Mouse (Mus musculus) forebrain, embryonic 11.5 days (tissue): ENCODE measurements around the gene Amfr. TPM values are rescaled to one million over a fixed set of nuclear protein-coding genes. Genes with fewer than 3 reads are reported as not detected.

Experiments used
- ATAC-seq: fragments of 200-750 bp; cut with Nextera tagmentation; replicated peaks from 2 replicates; pipeline ENCODE4 v1.8.0; 2017; ENCODE audit warnings: moderate TSS enrichment; ENCODE audit not compliant: low FRiP score
- DNase-seq: peaks from one replicate; pipeline ENCODE4 v3.0.0-alpha.2; 2017; ENCODE audit warnings: low spot score
- H3K27ac ChIP-seq: fragments of 300-500 bp; sonication (generic); 2 replicates; pipeline ENCODE4 v1.5.1; 2014; ENCODE audit warnings: low read depth, low read length
- H3K27me3 ChIP-seq: fragments of 300-500 bp; sonication (generic); 2 replicates; pipeline ENCODE4 v1.6.1; 2014; ENCODE audit warnings: mild to moderate bottlenecking, low read length, mixed read lengths; ENCODE audit not compliant: control insufficient read depth, insufficient read depth
- H3K36me3 ChIP-seq: fragments of 300-500 bp; sonication (generic); 2 replicates; pipeline ENCODE4 v1.6.1; 2014; ENCODE audit warnings: mild to moderate bottlenecking, low read length, moderate library complexity, mixed read lengths; ENCODE audit not compliant: control insufficient read depth, insufficient read depth
- H3K4me1 ChIP-seq: fragments of 300-500 bp; sonication (generic); replicated peaks from 2 replicates; pipeline ENCODE4 v1.6.1; 2014; ENCODE audit warnings: low read length, mixed read lengths; ENCODE audit not compliant: control insufficient read depth, insufficient read depth
- H3K4me2 ChIP-seq: fragments of 300-500 bp; sonication (generic); 2 replicates; pipeline ENCODE4 v1.6.1; 2014; ENCODE audit warnings: low read depth, mild to moderate bottlenecking, low read length, moderate library complexity, mixed read lengths; ENCODE audit not compliant: severe bottlenecking
- H3K4me3 ChIP-seq: fragments of 300-500 bp; sonication (generic); 2 replicates; pipeline ENCODE4 v1.5.1; 2014; ENCODE audit warnings: low read depth, low read length
- H3K9ac ChIP-seq: fragments of 300-500 bp; sonication (generic); 2 replicates; pipeline ENCODE4 v1.6.1; 2014; ENCODE audit warnings: low read length
- H3K9me3 ChIP-seq: fragments of 300-500 bp; sonication (generic); 2 replicates; pipeline ENCODE4 v1.6.1; 2016; ENCODE audit warnings: low read length, mixed read lengths; ENCODE audit not compliant: control insufficient read depth
- WGBS: fragments of 180-500 bp; shearing (Covaris S2); extraction: QIAGEN DNeasy Blood & Tissue Kit; methylation state at CpG from one replicate; pipeline ENCODE4 v1.1.7; 2014; 5-methylcytosine and 5-hydroxymethylcytosine counted together
- polyA plus RNA-seq: library from polyadenylated mRNA; unstranded; fragments of >200 nt; fragmentation: Nextera tagmentation; extraction: Ambion mirVana; gene quantifications from 2 replicates; pipeline ENCODE4 v1.2.1, GENCODE M21; 2014

Gene Amfr
- polyA plus RNA-seq, 1 experiment from 2014 or later, result 60.5 TPM

GRCm38 (mm10) chr8:93998961-93999360, 13.7 kb downstream of the Amfr start:
- peaks cover 2% of the 10 kb centered on the region; the same call in 1 of the 2 replicates for H3K36me3 ChIP-seq
- no peak for DNase-seq

GRCm38 (mm10) chr8:93989739-93990138, 22.9 kb downstream of the Amfr start:
- Histone ChIP-seq H3K4me2 (no peak overlapping the region), H3K27ac (no peak overlapping the region), H3K4me3 (no peak overlapping the region), H3K27me3 (no peaks in the 10 kb centered on the region), H3K9me3 (no peaks in the 10 kb centered on the region; the same call in 1 of the 2 replicates), H3K4me1 (no peaks in the 10 kb centered on the region), H3K36me3 (peaks cover 2% of the 10 kb centered on the region; the same call in 1 of the 2 replicates), H3K9ac (no peak overlapping the region)
- no peak for DNase-seq
- 95% methylated on average over 4 of the region's 4 CpGs for WGBS
- no peak for ATAC-seq

More at GRCm38 (mm10) chr8:93998961-93999360, 13.7 kb downstream of the Amfr start:
- no peak overlapping the region for H3K9ac ChIP-seq
- no peaks in the 10 kb centered on the region for H3K4me1 ChIP-seq
- ATAC-seq, result no peak
- 88% methylated on average over 2 of the region's 2 CpGs for WGBS
- no peak overlapping the region for H3K4me2 ChIP-seq
- H3K27ac ChIP-seq, result no peak overlapping the region
- H3K27me3 ChIP-seq, result no peaks in the 10 kb centered on the region
- no peaks in the 10 kb centered on the region for H3K9me3 ChIP-seq
- H3K4me3 ChIP-seq, result no peak overlapping the region

GRCm38 (mm10) chr8:93984731-93985130, 27.9 kb downstream of the Amfr start:
- Histone ChIP-seq H3K4me1 (no peaks in the 10 kb centered on the region), H3K4me3 (no peak overlapping the region), H3K9ac (no peak overlapping the region), H3K9me3 (no peaks in the 10 kb centered on the region), H3K27me3 (no peaks in the 10 kb centered on the region), H3K36me3 (peaks cover under 1% of the 10 kb centered on the region; the same call in 1 of the 2 replicates), H3K4me2 (no peak overlapping the region), H3K27ac (no peak overlapping the region)
- ATAC-seq (no peak), DNase-seq (no peak)
- 95% methylated on average over 3 of the region's 3 CpGs for WGBS

GRCm38 (mm10) chr8:93983827-93984226, 28.8 kb downstream of the Amfr start:
- no peaks in the 10 kb centered on the region for H3K27me3 ChIP-seq
- no peak overlapping the region for H3K4me3 ChIP-seq
- H3K4me2 ChIP-seq, result no peak overlapping the region
- H3K9me3 ChIP-seq, result no peaks in the 10 kb centered on the region
- H3K4me1 ChIP-seq, result no peaks in the 10 kb centered on the region
- H3K36me3 ChIP-seq, result no peaks in the 10 kb centered on the region; the same call in 1 of the 2 replicates
- no peak overlapping the region for H3K9ac ChIP-seq
- WGBS, result 83% methylated on average over 3 of the region's 3 CpGs
- no peak for DNase-seq
- H3K27ac ChIP-seq, result no peak overlapping the region
- no peak for ATAC-seq

GRCm38 (mm10) chr8:93981679-93982215, 30.9 kb downstream of the Amfr start:
- Histone ChIP-seq H3K4me3 (no peak overlapping the region), H3K27me3 (no peaks in the 10 kb centered on the region), H3K9me3 (no peaks in the 10 kb centered on the region), H3K4me1 (no peaks in the 10 kb centered on the region), H3K9ac (no peak overlapping the region), H3K27ac (no peak overlapping the region), H3K4me2 (no peak overlapping the region), H3K36me3 (peaks cover 3% of the 10 kb centered on the region; the same call in 1 of the 2 replicates)
- DNase-seq (no peak), ATAC-seq (no peak)
- 95% methylated on average over 5 of the region's 5 CpGs for WGBS

- no peaks in the 10 kb centered on the region for H3K9me3 ChIP-seq
- ATAC-seq (no peak), DNase-seq (no peak)
- no peak overlapping the region for H3K4me2 ChIP-seq
- no peak overlapping the region for H3K9ac ChIP-seq
- no peaks in the 10 kb centered on the region for H3K4me1 ChIP-seq
- 95% methylated on average over 4 of the region's 4 CpGs for WGBS
- no peaks in the 10 kb centered on the region for H3K27me3 ChIP-seq
- peaks cover 7% of the 10 kb centered on the region; the same call in 1 of the 2 replicates for H3K36me3 ChIP-seq
- no peak overlapping the region for H3K4me3 ChIP-seq
- H3K27ac ChIP-seq, result no peak overlapping the region
These were observed 32.5 kb downstream of the Amfr start for GRCm38 (mm10) chr8:93980141-93980540.

- Histone ChIP-seq H3K4me2 (no peak overlapping the region), H3K4me3 (no peak overlapping the region), H3K9me3 (no peaks in the 10 kb centered on the region), H3K27me3 (no peaks in the 10 kb centered on the region), H3K27ac (no peak overlapping the region), H3K9ac (no peak overlapping the region), H3K36me3 (peaks cover 10% of the 10 kb centered on the region; the same call in 1 of the 2 replicates), H3K4me1 (no peaks in the 10 kb centered on the region)
- DNase-seq (no peak), ATAC-seq (no peak)
- 95% methylated on average over 6 of the region's 6 CpGs for WGBS
These were observed 36.0 kb downstream of the Amfr start for GRCm38 (mm10) chr8:93976446-93977211.

- no peak overlapping the region for H3K4me3 ChIP-seq
- H3K9ac ChIP-seq, result no peak overlapping the region
- WGBS, result 92% methylated on average over 2 of the region's 2 CpGs
These were observed 37.3 kb downstream of the Amfr start for GRCm38 (mm10) chr8:93975358-93975757.

More at GRCm38 (mm10) chr8:93975358-93975757, 37.3 kb downstream of the Amfr start:
- no peak for ATAC-seq
- no peaks in the 10 kb centered on the region for H3K27me3 ChIP-seq
- H3K4me2 ChIP-seq, result no peak overlapping the region
- no peaks in the 10 kb centered on the region for H3K4me1 ChIP-seq
- no peaks in the 10 kb centered on the region for H3K9me3 ChIP-seq
- no peak overlapping the region for H3K27ac ChIP-seq
- H3K36me3 ChIP-seq, result peaks cover 10% of the 10 kb centered on the region; the same call in 1 of the 2 replicates
- DNase-seq, result no peak
